Mouse (Mus musculus): Measurements from ENCODE around the gene F13b. TPM values are rescaled to one million over a fixed set of nuclear protein-coding genes. Genes with fewer than 3 reads are reported as not detected.
A peak's percentile ranks its signal among the peaks of the same experiment; 100 is the strongest.

F13b gene
- total RNA-seq (2014; rRNA removed) (301 and 444 TPM in 2 replicates), polyA plus RNA-seq (2012; rRNA removed) (47.5 and 51.0 TPM in 2 replicates)

DNA sequence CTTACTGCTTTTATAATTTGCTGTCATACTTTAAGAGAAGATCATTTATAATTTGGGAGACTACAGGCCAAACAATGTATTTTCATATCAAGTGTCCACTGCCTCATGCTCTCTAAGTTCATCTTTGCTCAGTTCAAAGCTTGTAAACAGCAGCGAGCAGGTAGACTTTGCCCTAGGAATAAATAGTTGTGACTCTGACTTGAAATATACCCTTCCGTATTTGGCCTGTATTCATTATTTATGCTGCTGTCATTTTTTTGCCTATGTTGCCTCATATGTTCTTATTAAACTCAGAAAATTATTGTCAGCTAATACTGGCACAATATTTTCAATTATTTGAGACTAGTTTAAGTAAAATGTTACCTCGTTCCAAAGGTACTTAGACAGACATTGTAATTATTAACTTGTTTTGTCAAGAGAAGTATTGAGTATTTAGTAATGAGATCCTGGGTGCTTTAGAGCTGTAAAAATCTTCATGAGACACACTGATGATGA lies at the start of gene F13b:
TSS of gene F13b (plus strand) at position 445 of the 495 bp plus-strand sequence.
- H3K27ac ChIP-seq (replicated peaks; ENCODE audit: insufficient read depth, low read depth, low read length) = peak within 1 kb of the TSS; percentile 52
- H3K9ac ChIP-seq (ENCODE audit: low read depth, low read length) = 0 out of 2 replicates have a peak within 1 kb of the TSS, but pooled peaks have one; percentile 29
- H3K4me1 ChIP-seq (ENCODE audit: control insufficient read depth, insufficient read depth, low read length) = peaks cover 10% of the 10 kb centered on the region; the same call in 1 of the 2 replicates
- peak; percentile 93 for DNase-seq (ENCODE audit: extremely low read depth, low read depth, low spot score)
- peak within 1 kb of the TSS; percentile 51 for H3K4me3 ChIP-seq (ENCODE audit: insufficient read depth, low read depth, low read length)
- H3K27me3 ChIP-seq (ENCODE audit: control insufficient read depth, insufficient read depth, low read length) = no peaks in the 10 kb centered on the region
- TF ChIP-seq CTCF (IDR thresholded peaks at IDR 0.05; ENCODE audit: low read depth, low read length) (peak; percentile 12; the same call in 1 of the 2 replicates), POLR2A (IDR thresholded peaks at IDR 0.05; ENCODE audit: extremely low read depth, insufficient read depth, low read length) (no peak)
- WGBS = 21% methylated on average over 3 of the region's 3 CpGs
- H3K36me3 ChIP-seq (ENCODE audit: control insufficient read depth, insufficient read depth, low read length) = no peaks in the 10 kb centered on the region
- H3K79me2 ChIP-seq (ENCODE audit: control insufficient read depth, insufficient read depth, low read length) = peaks cover 3% of the 10 kb centered on the region; the same call in 1 of the 2 replicates

DNA sequence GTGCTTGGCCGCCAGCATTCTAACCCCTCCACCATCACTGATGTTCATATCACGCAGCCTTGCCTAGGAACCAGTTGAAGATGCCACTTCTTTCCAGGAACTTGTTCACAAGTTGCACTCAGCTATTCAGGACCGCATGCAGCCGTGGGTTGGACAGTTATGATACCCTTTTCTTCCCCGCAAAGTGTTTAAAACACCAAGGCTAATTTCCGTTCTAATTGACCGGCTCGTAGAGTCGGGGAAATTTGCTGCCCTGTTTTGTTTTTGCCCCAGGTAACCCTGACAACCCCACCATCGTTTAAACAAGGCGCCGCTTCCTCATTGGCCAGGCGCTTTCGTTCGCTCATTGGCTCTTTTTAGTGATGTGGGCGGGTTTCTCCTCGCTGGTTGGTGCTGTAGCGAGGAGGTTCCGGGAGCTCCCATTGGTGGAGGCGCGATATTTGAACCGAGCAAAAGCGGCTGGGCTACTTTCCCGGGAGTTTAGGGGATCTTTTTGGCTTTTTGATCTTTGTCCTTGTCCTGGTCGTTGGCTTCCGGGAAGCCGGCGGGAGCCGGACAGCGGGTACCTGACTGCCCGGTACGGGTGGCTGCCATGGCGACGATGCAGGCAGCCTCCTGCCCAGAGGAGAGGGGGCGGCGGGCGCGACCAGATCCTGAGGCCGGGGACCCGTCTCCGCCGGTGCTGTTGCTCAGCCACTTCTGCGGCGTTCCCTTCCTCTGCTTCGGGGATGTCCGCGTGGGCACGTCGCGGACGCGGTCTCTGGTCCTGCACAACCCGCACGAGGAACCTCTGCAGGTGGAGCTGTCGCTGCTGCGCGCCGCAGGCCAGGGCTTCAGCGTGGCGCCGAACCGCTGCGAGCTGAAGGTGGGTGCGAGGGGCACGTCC lies 46.9 kb upstream of the F13b start, which contains the start of gene Aspm:
TSS of gene Aspm (plus strand) at position 433 of the 886 bp plus-strand sequence.
- H3K36me3 ChIP-seq (ENCODE audit: control insufficient read depth, insufficient read depth, low read length) = peaks cover 2% of the 10 kb centered on the region; the same call in 1 of the 2 replicates
- DNase-seq (ENCODE audit: extremely low read depth, low read depth, low spot score) = peak; percentile 78
- no peaks in the 10 kb centered on the region for H3K79me2 ChIP-seq (ENCODE audit: control insufficient read depth, insufficient read depth, low read length)
- H3K27ac ChIP-seq (replicated peaks; ENCODE audit: insufficient read depth, low read depth, low read length) = no peak within 1 kb of the TSS
- peak within 1 kb of the TSS; percentile 14 for H3K9ac ChIP-seq (ENCODE audit: low read depth, low read length)
- TF ChIP-seq CTCF (IDR thresholded peaks at IDR 0.05; ENCODE audit: low read depth, low read length) (0 out of 2 replicates have a peak, but pooled peaks have one; percentile 6), POLR2A (IDR thresholded peaks at IDR 0.05; ENCODE audit: extremely low read depth, insufficient read depth, low read length) (no peak)
- peak within 1 kb of the TSS; percentile 65 for H3K4me3 ChIP-seq (ENCODE audit: insufficient read depth, low read depth, low read length)
- no peaks in the 10 kb centered on the region for H3K27me3 ChIP-seq (ENCODE audit: control insufficient read depth, insufficient read depth, low read length)
- peaks cover 7% of the 10 kb centered on the region for H3K4me1 ChIP-seq (ENCODE audit: control insufficient read depth, insufficient read depth, low read length)
- under 1% methylated on average over 65 of the region's 65 CpGs for WGBS

DNA sequence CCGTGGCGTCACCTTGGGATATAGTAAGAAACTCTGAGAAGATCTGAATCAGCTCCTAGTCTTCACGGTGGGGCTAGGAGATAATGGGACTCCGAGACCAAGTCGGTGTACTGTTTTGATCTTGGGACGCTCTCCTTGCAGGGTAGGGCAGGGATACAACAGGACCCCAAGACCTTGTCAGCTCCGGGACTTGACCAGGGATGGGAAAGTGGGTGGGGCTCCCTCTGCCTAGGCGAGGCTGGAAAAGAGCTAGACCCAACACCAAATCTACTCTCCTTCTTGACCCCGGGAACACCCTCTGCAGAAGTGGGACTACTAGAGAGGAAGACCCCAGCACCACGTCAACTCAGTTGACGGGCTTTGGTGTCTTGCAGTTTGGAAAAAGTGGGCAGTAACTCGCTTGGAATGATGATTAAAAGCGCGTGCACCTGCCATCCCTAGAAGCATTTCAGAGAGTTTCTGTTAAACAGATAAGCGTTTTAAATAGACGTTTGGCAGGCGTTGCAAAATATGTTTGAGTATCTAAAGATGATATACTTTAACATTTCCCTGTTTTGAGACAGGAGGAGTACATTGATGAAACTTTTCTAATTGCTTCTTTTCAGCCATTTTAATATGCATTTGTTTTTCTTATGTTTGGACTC lies 46.2 kb upstream of the F13b start:
- H3K27me3 ChIP-seq (ENCODE audit: control insufficient read depth, insufficient read depth, low read length) = no peaks in the 10 kb centered on the region

DNA sequence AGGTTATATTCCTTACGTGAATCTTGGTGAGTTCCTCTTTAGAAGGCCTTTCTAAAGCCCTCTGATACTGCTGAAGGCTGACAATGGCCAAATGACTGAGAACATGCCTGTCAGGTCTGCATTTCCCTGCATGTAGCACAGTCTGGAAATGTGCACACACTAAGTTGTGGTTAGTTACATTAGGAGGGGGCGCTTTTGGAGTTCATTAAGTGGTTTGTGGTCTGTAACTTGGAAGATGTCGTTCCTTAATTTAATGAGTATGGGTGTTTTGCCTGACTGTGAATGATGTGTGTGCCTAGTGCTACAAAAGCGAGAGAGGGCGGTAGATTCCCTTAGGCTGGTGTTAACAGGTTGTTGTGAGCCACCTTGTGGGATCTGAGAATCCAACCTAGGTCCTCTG lies 40.7 kb upstream of the F13b start:
- H3K4me3 ChIP-seq (ENCODE audit: insufficient read depth, low read depth, low read length) = no peak overlapping the region
- H3K27ac ChIP-seq (replicated peaks; ENCODE audit: insufficient read depth, low read depth, low read length) = no peak overlapping the region
- WGBS = 96% methylated on average over 5 of the region's 5 CpGs

More for the DNA sequence above, 46.2 kb upstream of the F13b start:
- H3K27ac ChIP-seq (replicated peaks; ENCODE audit: insufficient read depth, low read depth, low read length) = no peak overlapping the region
- peaks cover 7% of the 10 kb centered on the region for H3K4me1 ChIP-seq (ENCODE audit: control insufficient read depth, insufficient read depth, low read length)
- DNase-seq (ENCODE audit: extremely low read depth, low read depth, low spot score) = no peak
- peak overlapping the region; percentile 14; the same call in 1 of the 2 replicates for H3K9ac ChIP-seq (ENCODE audit: low read depth, low read length)
- peaks cover 2% of the 10 kb centered on the region; the same call in 1 of the 2 replicates for H3K36me3 ChIP-seq (ENCODE audit: control insufficient read depth, insufficient read depth, low read length)
- no peak for TF ChIP-seq POLR2A (IDR thresholded peaks at IDR 0.05; ENCODE audit: extremely low read depth, insufficient read depth, low read length)
- TF ChIP-seq CTCF (IDR thresholded peaks at IDR 0.05; ENCODE audit: low read depth, low read length) = no peak
- no peaks in the 10 kb centered on the region for H3K79me2 ChIP-seq (ENCODE audit: control insufficient read depth, insufficient read depth, low read length)
- peak overlapping the region; percentile 65 for H3K4me3 ChIP-seq (ENCODE audit: insufficient read depth, low read depth, low read length)
- WGBS = 3% methylated on average over 17 of the region's 17 CpGs

DNA sequence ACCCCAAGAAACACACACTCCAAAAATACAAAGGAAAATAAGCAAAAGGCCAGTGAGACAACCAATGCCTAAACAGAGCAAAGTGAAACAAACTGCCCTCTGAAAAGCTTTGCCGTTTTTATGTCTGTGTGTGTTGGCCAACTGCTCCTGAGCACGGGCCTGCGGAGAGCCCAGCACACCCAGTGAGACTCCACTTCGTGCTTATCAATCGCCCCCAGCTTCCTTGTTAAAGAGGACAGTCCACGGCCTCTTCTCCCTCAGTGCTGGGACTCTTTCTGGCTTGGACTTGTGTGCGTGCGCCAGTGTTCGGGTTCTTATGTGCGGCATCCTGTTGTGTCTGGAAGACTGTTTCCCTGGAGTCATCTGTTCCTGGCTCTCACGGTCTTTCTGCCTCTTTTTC lies 35.6 kb upstream of the F13b start:
- H3K36me3 ChIP-seq (ENCODE audit: control insufficient read depth, insufficient read depth, low read length) = no peaks in the 10 kb centered on the region
- no peaks in the 10 kb centered on the region for H3K4me1 ChIP-seq (ENCODE audit: control insufficient read depth, insufficient read depth, low read length)
- no peak overlapping the region for H3K9ac ChIP-seq (ENCODE audit: low read depth, low read length)
- H3K27me3 ChIP-seq (ENCODE audit: control insufficient read depth, insufficient read depth, low read length) = no peaks in the 10 kb centered on the region
- H3K79me2 ChIP-seq (ENCODE audit: control insufficient read depth, insufficient read depth, low read length) = no peaks in the 10 kb centered on the region
- no peak for DNase-seq (ENCODE audit: extremely low read depth, low read depth, low spot score)
- TF ChIP-seq CTCF (IDR thresholded peaks at IDR 0.05; ENCODE audit: low read depth, low read length) (no peak), POLR2A (IDR thresholded peaks at IDR 0.05; ENCODE audit: extremely low read depth, insufficient read depth, low read length) (no peak)
- H3K27ac ChIP-seq (replicated peaks; ENCODE audit: insufficient read depth, low read depth, low read length) = no peak overlapping the region
- no peak overlapping the region for H3K4me3 ChIP-seq (ENCODE audit: insufficient read depth, low read depth, low read length)
- whole genome bisulfite sequencing = 91% methylated on average over 11 of the region's 11 CpGs

More for the DNA sequence above, 40.7 kb upstream of the F13b start:
- Histone ChIP-seq H3K9ac (ENCODE audit: low read depth, low read length) (no peak overlapping the region), H3K27me3 (ENCODE audit: control insufficient read depth, insufficient read depth, low read length) (no peaks in the 10 kb centered on the region), H3K36me3 (ENCODE audit: control insufficient read depth, insufficient read depth, low read length) (no peaks in the 10 kb centered on the region), H3K79me2 (ENCODE audit: control insufficient read depth, insufficient read depth, low read length) (no peaks in the 10 kb centered on the region), H3K4me1 (ENCODE audit: control insufficient read depth, insufficient read depth, low read length) (no peaks in the 10 kb centered on the region)
- DNase-seq (ENCODE audit: extremely low read depth, low read depth, low spot score) = no peak
- TF ChIP-seq POLR2A (IDR thresholded peaks at IDR 0.05; ENCODE audit: extremely low read depth, insufficient read depth, low read length) = no peak
- no peak for TF ChIP-seq CTCF (IDR thresholded peaks at IDR 0.05; ENCODE audit: low read depth, low read length)
